ENCODE assay signal across 29 mouse cellular contexts in the genomic region with DNA sequence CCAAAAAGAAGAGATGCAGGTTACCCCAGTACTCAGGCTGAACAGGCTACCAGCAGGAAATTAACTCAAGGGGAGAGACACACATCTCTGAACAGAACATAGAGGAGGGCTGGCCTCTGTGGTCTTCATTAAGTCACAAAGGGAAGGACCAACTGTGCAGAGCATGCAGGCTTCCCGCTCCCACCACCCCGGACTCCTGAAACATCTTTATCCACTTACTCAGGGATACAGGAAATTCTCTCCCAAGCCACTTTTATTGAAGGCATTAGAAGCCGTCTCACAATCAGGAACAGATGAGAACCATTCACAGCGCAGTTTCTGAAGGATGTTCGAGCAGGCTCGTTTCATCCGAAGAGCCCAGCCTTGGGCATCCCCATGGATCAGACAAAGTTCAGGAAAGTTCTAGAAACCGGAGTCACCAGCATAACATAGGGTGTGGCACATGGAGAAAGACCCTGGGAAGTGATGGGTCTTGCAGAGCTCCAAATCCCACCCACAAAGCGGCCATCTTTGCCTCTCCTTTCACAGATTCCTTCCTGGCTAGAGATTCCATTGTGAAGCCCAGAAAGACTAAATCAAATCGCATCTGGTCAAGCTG. TPM values are rescaled to one million over a fixed set of nuclear protein-coding genes. Genes with fewer than 3 reads are reported as not detected.
DNase-seq lines count a peak whose midpoint lies in the region; ATAC-seq lines count a peak whose summit lies in the region.
"Had no signal": no experiment of that assay in that cellular context is flagged by ENCODE, and none has a peak within 500 bp of the region (broad histone marks: within the 10 kb centered on the region; RNA-seq: fewer than 3 reads in every experiment).

No protein-coding gene starts in this region.

- DNase-seq in embryo, embryonic 11 days: peak; percentile 33
- no peak for DNase-seq in embryo, embryonic 10.5 days (ENCODE audit: low spot score)
- peak; percentile 49 for DNase-seq in limb, embryonic 10.5 days (ENCODE audit: low spot score)
- no peak for DNase-seq in cerebellum, postnatal 10 days
- no peak for DNase-seq in adrenal gland, adult 18-20 months (ENCODE audit: low spot score in 2 of 2)
- DNase-seq in urinary bladder, postnatal 10 days (ENCODE audit: low spot score): no peak
- DNase-seq: adrenal gland, postnatal 14 days; cerebellum, adult 11 months; cerebellum, adult 9-10 months; gastrocnemius, postnatal 36 days; heart, adult 18-20 months; heart, postnatal 36 days; kidney, postnatal 36 days; liver, embryonic 13.5 days; lung, adult 18-20 months; lung, postnatal 4 days; thymus, postnatal 25 days had no signal

- no peaks in the 10 kb centered on the region for H3K27me3 ChIP-seq in embryonic facial prominence, embryonic 12.5 days
- peaks cover 5% of the 10 kb centered on the region; the same call in 1 of the 2 replicates for H3K27me3 ChIP-seq in limb, embryonic 10.5 days (ENCODE audit: low read depth, poor library complexity, severe bottlenecking)
- no peaks in the 10 kb centered on the region for H3K27me3 ChIP-seq in limb, embryonic 15.5 days
- H3K27me3 ChIP-seq: forebrain, embryonic 13.5 days; hindbrain, embryonic 12.5 days; midbrain, embryonic 12.5 days had no signal

- peaks cover 16% of the 10 kb centered on the region; the same call in 1 of the 2 replicates for H3K4me1 ChIP-seq in embryonic facial prominence, embryonic 12.5 days
- H3K4me1 ChIP-seq in limb, embryonic 10.5 days: peaks cover 32% of the 10 kb centered on the region
- 0 out of 2 replicates have a peak, but pooled peaks cover 9% of the 10 kb centered on the region for H3K4me1 ChIP-seq in limb, embryonic 15.5 days
- H3K4me1 ChIP-seq: forebrain, embryonic 13.5 days; hindbrain, embryonic 12.5 days; liver, embryonic 13.5 days; midbrain, embryonic 12.5 days had no signal

- H3K4me2 ChIP-seq in embryonic facial prominence, embryonic 12.5 days (replicated peaks): no peak overlapping the region
- H3K4me2 ChIP-seq in limb, embryonic 15.5 days: peak overlapping the region; percentile 28; the same call in 1 of the 2 replicates
- H3K4me2 ChIP-seq: forebrain, embryonic 13.5 days; heart, embryonic 11.5 days; hindbrain, embryonic 12.5 days; liver, embryonic 13.5 days; midbrain, embryonic 12.5 days had no signal

- H3K27ac ChIP-seq in embryonic facial prominence, embryonic 12.5 days: peak overlapping the region; percentile 70
- peak overlapping the region; percentile 77 for H3K27ac ChIP-seq in limb, embryonic 10.5 days
- H3K27ac ChIP-seq in limb, embryonic 15.5 days: peak overlapping the region; percentile 81
- H3K27ac ChIP-seq: forebrain, embryonic 13.5 days; hindbrain, embryonic 12.5 days; layer of hippocampus, adult 2 months; left cerebral cortex, adult 2 months; liver, embryonic 13.5 days; midbrain, embryonic 12.5 days had no signal

- no peaks in the 10 kb centered on the region for H3K36me3 ChIP-seq in embryonic facial prominence, embryonic 12.5 days
- no peaks in the 10 kb centered on the region for H3K36me3 ChIP-seq in limb, embryonic 10.5 days
- no peaks in the 10 kb centered on the region for H3K36me3 ChIP-seq in limb, embryonic 15.5 days
- H3K36me3 ChIP-seq: G1E; hindbrain, embryonic 12.5 days; liver, embryonic 13.5 days; midbrain, embryonic 12.5 days had no signal

- ATAC-seq in embryonic facial prominence, embryonic 12.5 days (ENCODE audit: insufficient number of reproducible peaks, insufficient read depth, low FRiP score, low TSS enrichment): peak; percentile 71; the same call in 1 of the 2 replicates
- ATAC-seq in limb, embryonic 15.5 days (ENCODE audit: insufficient number of reproducible peaks, low FRiP score, low TSS enrichment, low read depth): peak; percentile 42; the same call in 1 of the 2 replicates
- ATAC-seq: forebrain, embryonic 13.5 days; intestine, postnatal 0 days; lung, postnatal 0 days had no signal

- H3K9me3 ChIP-seq in embryonic facial prominence, embryonic 12.5 days: no peaks in the 10 kb centered on the region
- H3K9me3 ChIP-seq in limb, embryonic 10.5 days (replicated peaks): no peaks in the 10 kb centered on the region
- H3K9me3 ChIP-seq in limb, embryonic 15.5 days: no peaks in the 10 kb centered on the region
- H3K9me3 ChIP-seq: forebrain, embryonic 13.5 days; G1E; hindbrain, embryonic 12.5 days; liver, embryonic 13.5 days; midbrain, embryonic 12.5 days had no signal

- H3K9ac ChIP-seq in embryonic facial prominence, embryonic 12.5 days: no peak overlapping the region
- H3K9ac ChIP-seq in limb, embryonic 15.5 days: no peak overlapping the region
- H3K9ac ChIP-seq: forebrain, embryonic 13.5 days; hindbrain, embryonic 12.5 days; liver, embryonic 13.5 days; midbrain, embryonic 12.5 days had no signal

- no peak overlapping the region for H3K4me3 ChIP-seq in embryonic facial prominence, embryonic 12.5 days
- peak overlapping the region; percentile 2; the same call in 1 of the 2 replicates for H3K4me3 ChIP-seq in limb, embryonic 10.5 days
- H3K4me3 ChIP-seq in limb, embryonic 15.5 days: peak overlapping the region; percentile 24
- H3K4me3 ChIP-seq: forebrain, embryonic 13.5 days; hindbrain, embryonic 12.5 days; layer of hippocampus, adult 2 months; left cerebral cortex, adult 2 months; liver, embryonic 13.5 days; megakaryocyte, embryonic 14.5 days; midbrain, embryonic 12.5 days had no signal

- 51% methylated on average over 10 of the region's 10 CpGs for WGBS in embryonic facial prominence, embryonic 12.5 days
- 45% methylated on average over 10 of the region's 10 CpGs for WGBS in limb, embryonic 10.5 days
- WGBS in limb, embryonic 15.5 days: 34% methylated on average over 10 of the region's 10 CpGs

RNA-seq across cellular contexts. Expression of gene Zbtb40, which starts 55.9 kb away (rescaled TPM):
- polyA plus RNA-seq in embryonic facial prominence, embryonic 12.5 days (2016; fragmentation: Nextera tagmentation; extraction: Ambion mirVana): 5.9 and 6.0 TPM in 2 replicates
- 6.7 and 7.2 TPM in 2 replicates for polyA plus RNA-seq in limb, embryonic 10.5 days (2016; fragmentation: Nextera tagmentation; extraction: Ambion mirVana)
- 3.7 and 3.9 TPM in 2 replicates for polyA plus RNA-seq in limb, embryonic 15.5 days (2015; fragmentation: Nextera tagmentation; extraction: Ambion mirVana)
- total RNA-seq in adrenal gland, adult 18-20 months (2021): 10 to 100 TPM; 14.6 to 15.2 TPM

Comparison
In these comparisons a context has a peak if more than half of its experiments do, and no peak if none do; other contexts are left out.
1. DNase-seq: peak in embryo, embryonic 11 days (single experiment) and limb, embryonic 10.5 days (single experiment); none in embryo, embryonic 10.5 days (single experiment), cerebellum, postnatal 10 days (0 of 2), adrenal gland, adult 18-20 months (0 of 2) and urinary bladder, postnatal 10 days (single experiment).
2. Peak in every context shown above with its lines, with median percentiles within 50 percentile points of each other: H3K27ac ChIP-seq.